In genomic region chr16:21837694-21838093, GRCm38 (mm10) we compare ENCODE assay signal across 32 mouse cellular contexts. TPM values are rescaled to one million over a fixed set of nuclear protein-coding genes. Genes with fewer than 3 reads are reported as not detected.
"Had no signal": no experiment of that assay in that cellular context is flagged by ENCODE, and none has a peak within 500 bp of the region (broad histone marks: within the 10 kb centered on the region; RNA-seq: fewer than 3 reads in every experiment).

No protein-coding gene starts in this region.

- H3K27me3 ChIP-seq: limb, embryonic 12.5 days; limb, embryonic 13.5 days; limb, embryonic 15.5 days; liver, embryonic 12.5 days; liver, embryonic 13.5 days; liver, embryonic 15.5 days; lung, embryonic 15.5 days; midbrain, embryonic 12.5 days; midbrain, embryonic 13.5 days; midbrain, embryonic 15.5 days had no signal

- H3K4me2 ChIP-seq: limb, embryonic 12.5 days; limb, embryonic 13.5 days; limb, embryonic 15.5 days; liver, embryonic 11.5 days; liver, embryonic 12.5 days; liver, embryonic 13.5 days; liver, embryonic 15.5 days; lung, embryonic 14.5 days; lung, embryonic 15.5 days; midbrain, embryonic 11.5 days; midbrain, embryonic 12.5 days; midbrain, embryonic 13.5 days; midbrain, embryonic 15.5 days had no signal

- H3K4me1 ChIP-seq: limb, embryonic 13.5 days; limb, embryonic 15.5 days; liver, embryonic 12.5 days; liver, embryonic 13.5 days; lung, embryonic 15.5 days; midbrain, embryonic 12.5 days; midbrain, embryonic 13.5 days; midbrain, embryonic 15.5 days had no signal

- DNase-seq: left cerebral cortex, postnatal 4 days; liver; liver, embryonic 13.5 days; liver, postnatal 0 days; lung, adult 18-20 months; lung, adult 2 months; lung, embryonic 14.5 days; lung, postnatal 10 days; lung, postnatal 14 days; lung, postnatal 36 days; lung, postnatal 4 days; midbrain, embryonic 14.5 days had no signal

- H3K4me3 ChIP-seq: limb, embryonic 10.5 days; limb, embryonic 12.5 days; limb, embryonic 13.5 days; limb, embryonic 15.5 days; liver, embryonic 12.5 days; liver, embryonic 13.5 days; liver, embryonic 15.5 days; lung, embryonic 15.5 days; megakaryocyte, embryonic 14.5 days; midbrain, embryonic 10.5 days; midbrain, embryonic 12.5 days; midbrain, embryonic 13.5 days; midbrain, embryonic 15.5 days; myocyte had no signal

- H3K9ac ChIP-seq: limb, embryonic 12.5 days; limb, embryonic 13.5 days; limb, embryonic 15.5 days; liver, embryonic 12.5 days; liver, embryonic 13.5 days; liver, embryonic 14.5 days; liver, embryonic 15.5 days; liver, postnatal 0 days; lung, embryonic 14.5 days; lung, embryonic 15.5 days; midbrain, embryonic 12.5 days; midbrain, embryonic 13.5 days; midbrain, embryonic 15.5 days had no signal

- ATAC-seq: liver, embryonic 12.5 days; liver, postnatal 0 days; lung, postnatal 0 days had no signal

- H3K36me3 ChIP-seq: limb, embryonic 10.5 days; limb, embryonic 12.5 days; limb, embryonic 13.5 days; limb, embryonic 15.5 days; liver, embryonic 12.5 days; liver, embryonic 13.5 days; liver, embryonic 15.5 days; lung, embryonic 15.5 days; midbrain, embryonic 10.5 days; midbrain, embryonic 12.5 days; midbrain, embryonic 13.5 days; midbrain, embryonic 15.5 days had no signal

- H3K9me3 ChIP-seq: limb, embryonic 10.5 days; limb, embryonic 12.5 days; limb, embryonic 13.5 days; limb, embryonic 15.5 days; liver, embryonic 12.5 days; liver, embryonic 13.5 days; liver, embryonic 15.5 days; lung, embryonic 15.5 days; midbrain, embryonic 10.5 days; midbrain, embryonic 12.5 days; midbrain, embryonic 13.5 days; midbrain, embryonic 15.5 days had no signal

- H3K27ac ChIP-seq: limb, embryonic 10.5 days; limb, embryonic 12.5 days; limb, embryonic 13.5 days; limb, embryonic 15.5 days; liver, embryonic 12.5 days; liver, embryonic 13.5 days; liver, embryonic 14.5 days; liver, embryonic 15.5 days; lung, embryonic 15.5 days; macrophage; midbrain, embryonic 10.5 days; midbrain, embryonic 12.5 days; midbrain, embryonic 13.5 days; midbrain, embryonic 15.5 days had no signal

RNA-seq across cellular contexts. Expression of gene Map3k13, which starts 43.5 kb away (rescaled TPM):
- total RNA-seq: megakaryocyte progenitor cell, adult 5-6 weeks; monocyte, adult 5-6 weeks had no signal
